Mouse (Mus musculus): ENCODE data around the gene Nudc. TPM values are rescaled to one million over a fixed set of nuclear protein-coding genes. Genes with fewer than 3 reads are reported as not detected.

Nudc gene
- polyA plus RNA-seq, 1 experiment from 2014 or later = 153 TPM

GRCm38 (mm10) chr4:133557041-133557717, 11.4 kb upstream of the Nudc start:
- 0 out of 2 replicates have a peak, but pooled peaks cover 4% of the 10 kb centered on the region for H3K36me3 ChIP-seq (ENCODE audit: control insufficient read depth, insufficient read depth, low read length)
- WGBS = 47% methylated on average over 10 of the region's 10 CpGs
- H3K27ac ChIP-seq (replicated peaks in 1 of 2; ENCODE audit: control insufficient read depth in 1 of 2, insufficient read depth in 1 of 2, low read depth in 2 of 2, low read length in 2 of 2) = no peak overlapping the region
- no peak overlapping the region for H3K9ac ChIP-seq (ENCODE audit: low read length)
- H3K4me3 ChIP-seq (ENCODE audit: control insufficient read depth in 1 of 2, insufficient read depth in 1 of 2, low read depth in 1 of 2, low read length in 2 of 2) = no peak overlapping the region
- H3K4me2 ChIP-seq (ENCODE audit: low read length) = no peak overlapping the region
- no peaks in the 10 kb centered on the region for H3K9me3 ChIP-seq (ENCODE audit: control insufficient read depth, low read length)
- no peaks in the 10 kb centered on the region for H3K27me3 ChIP-seq (ENCODE audit: control insufficient read depth, insufficient read depth, low read length)
- peaks cover 15 to 16% of the 10 kb centered on the region in 2 experiments for H3K4me1 ChIP-seq (ENCODE audit: control insufficient read depth in 2 of 2, insufficient read depth in 2 of 2, low read length in 2 of 2)
- ATAC-seq (ENCODE audit: insufficient number of reproducible peaks, insufficient read depth, low FRiP score, low read depth) = no peak

GRCm38 (mm10) chr4:133553448-133554330, 7.9 kb upstream of the Nudc start:
- Histone ChIP-seq H3K4me1 (ENCODE audit: control insufficient read depth in 2 of 2, insufficient read depth in 2 of 2, low read length in 2 of 2) (peaks cover 15 to 16% of the 10 kb centered on the region in 2 experiments), H3K27me3 (ENCODE audit: control insufficient read depth, insufficient read depth, low read length) (no peaks in the 10 kb centered on the region), H3K9ac (ENCODE audit: low read length) (peak overlapping the region; percentile 74), H3K27ac (replicated peaks in 1 of 2; ENCODE audit: control insufficient read depth in 1 of 2, insufficient read depth in 1 of 2, low read depth in 2 of 2, low read length in 2 of 2) (peak overlapping the region; percentile 87 to 91), H3K9me3 (ENCODE audit: control insufficient read depth, low read length) (no peaks in the 10 kb centered on the region), H3K36me3 (ENCODE audit: control insufficient read depth, insufficient read depth, low read length) (0 out of 2 replicates have a peak, but pooled peaks cover 4% of the 10 kb centered on the region), H3K4me3 (ENCODE audit: control insufficient read depth in 1 of 2, insufficient read depth in 1 of 2, low read depth in 1 of 2, low read length in 2 of 2) (peak overlapping the region; percentile 41 to 51), H3K4me2 (ENCODE audit: low read length) (peak overlapping the region; percentile 66)
- WGBS = 48% methylated on average over 19 of the region's 19 CpGs
- ATAC-seq (ENCODE audit: insufficient number of reproducible peaks, insufficient read depth, low FRiP score, low read depth) = no peak

GRCm38 (mm10) chr4:133552768-133553447, 7.1 kb upstream of the Nudc start, which contains the start of gene Nr0b2:
Gene Nr0b2, plus strand, starts transcription at chr4:133553376.
- Histone ChIP-seq H3K4me3 (ENCODE audit: control insufficient read depth in 1 of 2, insufficient read depth in 1 of 2, low read depth in 1 of 2, low read length in 2 of 2) (peak within 1 kb of the TSS; percentile 41 to 51), H3K27me3 (ENCODE audit: control insufficient read depth, insufficient read depth, low read length) (no peaks in the 10 kb centered on the region), H3K27ac (replicated peaks in 1 of 2; ENCODE audit: control insufficient read depth in 1 of 2, insufficient read depth in 1 of 2, low read depth in 2 of 2, low read length in 2 of 2) (peak within 1 kb of the TSS; percentile 87 to 91), H3K4me1 (ENCODE audit: control insufficient read depth in 2 of 2, insufficient read depth in 2 of 2, low read length in 2 of 2) (peaks cover 15 to 16% of the 10 kb centered on the region in 2 experiments), H3K36me3 (ENCODE audit: control insufficient read depth, insufficient read depth, low read length) (0 out of 2 replicates have a peak, but pooled peaks cover 4% of the 10 kb centered on the region), H3K4me2 (ENCODE audit: low read length) (peak within 1 kb of the TSS; percentile 66), H3K9ac (ENCODE audit: low read length) (peak within 1 kb of the TSS; percentile 74), H3K9me3 (ENCODE audit: control insufficient read depth, low read length) (no peaks in the 10 kb centered on the region)
- 36% methylated on average over 10 of the region's 10 CpGs for WGBS
- ATAC-seq (ENCODE audit: insufficient number of reproducible peaks, insufficient read depth, low FRiP score, low read depth) = peak; percentile 38

GRCm38 (mm10) chr4:133552029-133552428, 6.2 kb upstream of the Nudc start:
- 75% methylated on average over 1 of the region's 1 CpGs for WGBS
- peaks cover 15 to 16% of the 10 kb centered on the region in 2 experiments for H3K4me1 ChIP-seq (ENCODE audit: control insufficient read depth in 2 of 2, insufficient read depth in 2 of 2, low read length in 2 of 2)
- H3K36me3 ChIP-seq (ENCODE audit: control insufficient read depth, insufficient read depth, low read length) = 0 out of 2 replicates have a peak, but pooled peaks cover 4% of the 10 kb centered on the region
- H3K9ac ChIP-seq (ENCODE audit: low read length) = no peak overlapping the region
- no peaks in the 10 kb centered on the region for H3K27me3 ChIP-seq (ENCODE audit: control insufficient read depth, insufficient read depth, low read length)
- H3K27ac ChIP-seq (replicated peaks in 1 of 2; ENCODE audit: control insufficient read depth in 1 of 2, insufficient read depth in 1 of 2, low read depth in 2 of 2, low read length in 2 of 2) = no peak overlapping the region
- no peak overlapping the region for H3K4me3 ChIP-seq (ENCODE audit: control insufficient read depth in 1 of 2, insufficient read depth in 1 of 2, low read depth in 1 of 2, low read length in 2 of 2)
- ATAC-seq (ENCODE audit: insufficient number of reproducible peaks, insufficient read depth, low FRiP score, low read depth) = no peak
- no peak overlapping the region for H3K4me2 ChIP-seq (ENCODE audit: low read length)
- H3K9me3 ChIP-seq (ENCODE audit: control insufficient read depth, low read length) = no peaks in the 10 kb centered on the region

- no peaks in the 10 kb centered on the region for H3K9me3 ChIP-seq (ENCODE audit: control insufficient read depth, low read length)
- 89% methylated on average over 5 of the region's 5 CpGs for WGBS
- peaks cover 96% of the 10 kb centered on the region for H3K36me3 ChIP-seq (ENCODE audit: control insufficient read depth, insufficient read depth, low read length)
- H3K9ac ChIP-seq (ENCODE audit: low read length) = no peak overlapping the region
- H3K4me1 ChIP-seq (ENCODE audit: control insufficient read depth in 2 of 2, insufficient read depth in 2 of 2, low read length in 2 of 2) = no peaks in the 10 kb centered on the region
- H3K27ac ChIP-seq (replicated peaks in 1 of 2; ENCODE audit: control insufficient read depth in 1 of 2, insufficient read depth in 1 of 2, low read depth in 2 of 2, low read length in 2 of 2) = no peak overlapping the region
- no peak for ATAC-seq (ENCODE audit: insufficient number of reproducible peaks, insufficient read depth, low FRiP score, low read depth)
- no peaks in the 10 kb centered on the region for H3K27me3 ChIP-seq (ENCODE audit: control insufficient read depth, insufficient read depth, low read length)
- H3K4me3 ChIP-seq (ENCODE audit: control insufficient read depth in 1 of 2, insufficient read depth in 1 of 2, low read depth in 1 of 2, low read length in 2 of 2) = no peak overlapping the region
- no peak overlapping the region for H3K4me2 ChIP-seq (ENCODE audit: low read length)
These were observed 9.1 kb downstream of the Nudc start for GRCm38 (mm10) chr4:133536652-133537051.

GRCm38 (mm10) chr4:133536081-133536480, 9.7 kb downstream of the Nudc start:
- 79% methylated on average over 3 of the region's 3 CpGs for WGBS
- Histone ChIP-seq H3K4me1 (ENCODE audit: control insufficient read depth in 2 of 2, insufficient read depth in 2 of 2, low read length in 2 of 2) (no peaks in the 10 kb centered on the region), H3K9me3 (ENCODE audit: control insufficient read depth, low read length) (no peaks in the 10 kb centered on the region), H3K4me3 (ENCODE audit: control insufficient read depth in 1 of 2, insufficient read depth in 1 of 2, low read depth in 1 of 2, low read length in 2 of 2) (no peak overlapping the region), H3K9ac (ENCODE audit: low read length) (no peak overlapping the region), H3K4me2 (ENCODE audit: low read length) (no peak overlapping the region), H3K36me3 (ENCODE audit: control insufficient read depth, insufficient read depth, low read length) (peaks cover 96% of the 10 kb centered on the region), H3K27me3 (ENCODE audit: control insufficient read depth, insufficient read depth, low read length) (no peaks in the 10 kb centered on the region), H3K27ac (replicated peaks in 1 of 2; ENCODE audit: control insufficient read depth in 1 of 2, insufficient read depth in 1 of 2, low read depth in 2 of 2, low read length in 2 of 2) (no peak overlapping the region)
- ATAC-seq (ENCODE audit: insufficient number of reproducible peaks, insufficient read depth, low FRiP score, low read depth) = no peak

GRCm38 (mm10) chr4:133532777-133533176, 13.0 kb downstream of the Nudc start:
- no peak for ATAC-seq (ENCODE audit: insufficient number of reproducible peaks, insufficient read depth, low FRiP score, low read depth)
- no peak overlapping the region for H3K4me3 ChIP-seq (ENCODE audit: control insufficient read depth in 1 of 2, insufficient read depth in 1 of 2, low read depth in 1 of 2, low read length in 2 of 2)
- WGBS = 87% methylated on average over 3 of the region's 3 CpGs
- H3K4me1 ChIP-seq (ENCODE audit: control insufficient read depth in 2 of 2, insufficient read depth in 2 of 2, low read length in 2 of 2) = no peaks in the 10 kb centered on the region
- peaks cover 87% of the 10 kb centered on the region for H3K36me3 ChIP-seq (ENCODE audit: control insufficient read depth, insufficient read depth, low read length)
- no peak overlapping the region for H3K4me2 ChIP-seq (ENCODE audit: low read length)
- H3K9ac ChIP-seq (ENCODE audit: low read length) = no peak overlapping the region
- H3K27ac ChIP-seq (replicated peaks in 1 of 2; ENCODE audit: control insufficient read depth in 1 of 2, insufficient read depth in 1 of 2, low read depth in 2 of 2, low read length in 2 of 2) = no peak overlapping the region
- H3K27me3 ChIP-seq (ENCODE audit: control insufficient read depth, insufficient read depth, low read length) = no peaks in the 10 kb centered on the region
- no peaks in the 10 kb centered on the region for H3K9me3 ChIP-seq (ENCODE audit: control insufficient read depth, low read length)
